Mouse (Mus musculus) forebrain, embryonic 16.5 days (tissue): ENCODE results near the gene Uroc1. TPM values are rescaled to one million over a fixed set of nuclear protein-coding genes. Genes with fewer than 3 reads are reported as not detected.

ENCODE experiments used
- ATAC-seq: fragments of 200-750 bp; cut with Nextera tagmentation; 2 replicates; pipeline ENCODE4 v1.8.0; 2017; ENCODE audit warnings: mild to moderate bottlenecking, moderate library complexity
- H3K27ac ChIP-seq: fragments of 300-500 bp; sonication (generic); 2 replicates; pipeline ENCODE4 v1.5.1; 2014; ENCODE audit warnings: low read length, control low read depth
- H3K27me3 ChIP-seq: fragments of 300-500 bp; sonication (generic); replicated peaks from 2 replicates; pipeline ENCODE4 v1.6.1; 2014; ENCODE audit warnings: low read length; ENCODE audit not compliant: control insufficient read depth, insufficient read depth
- H3K36me3 ChIP-seq: fragments of 300-500 bp; sonication (generic); 2 replicates; pipeline ENCODE4 v1.6.1; 2014; ENCODE audit not compliant: control insufficient read depth, insufficient read depth
- H3K4me1 ChIP-seq: fragments of 300-500 bp; sonication (generic); replicated peaks from 2 replicates; pipeline ENCODE4 v1.6.1; 2014; ENCODE audit warnings: low read length; ENCODE audit not compliant: control insufficient read depth, insufficient read depth
- H3K4me2 ChIP-seq: fragments of 300-500 bp; sonication (generic); 2 replicates; pipeline ENCODE4 v1.6.1; 2014; ENCODE audit warnings: mild to moderate bottlenecking, low read length, control low read depth
- H3K4me3 ChIP-seq: fragments of 300-500 bp; sonication (generic); replicated peaks from 2 replicates; pipeline ENCODE4 v1.5.1; 2014; ENCODE audit warnings: mild to moderate bottlenecking, low read length, control low read depth
- H3K9ac ChIP-seq: fragments of 300-500 bp; sonication (generic); replicated peaks from 2 replicates; pipeline ENCODE4 v1.6.1; 2014; ENCODE audit warnings: low read depth, low read length, control low read depth
- H3K9me3 ChIP-seq: fragments of 300-500 bp; sonication (generic); 2 replicates; pipeline ENCODE4 v1.6.1; 2016; ENCODE audit warnings: low read length; ENCODE audit not compliant: control insufficient read depth
- WGBS: fragments of 180-500 bp; shearing (Covaris S2); extraction: QIAGEN DNeasy Blood & Tissue Kit; methylation state at CpG from one replicate; pipeline ENCODE4 v1.1.7; 2014; 5-methylcytosine and 5-hydroxymethylcytosine counted together
- polyA plus RNA-seq: library from polyadenylated mRNA; unstranded; fragments of >200 nt; fragmentation: Nextera tagmentation; extraction: Ambion mirVana; gene quantifications from 2 replicates; pipeline ENCODE4 v1.2.1, GENCODE M21; 2015

Uroc1 gene
- polyA plus RNA-seq, result not detected in 2 replicates

GRCm38 (mm10) chr6:90332561-90333425, at the start of gene Uroc1:
TSS of gene Uroc1 (plus strand) at chr6:90333284.
- Histone ChIP-seq H3K9ac (no peak within 1 kb of the TSS), H3K4me3 (no peak within 1 kb of the TSS), H3K27me3 (no peaks in the 10 kb centered on the region), H3K27ac (no peak within 1 kb of the TSS), H3K9me3 (no peaks in the 10 kb centered on the region), H3K4me1 (peaks cover 3% of the 10 kb centered on the region), H3K36me3 (no peaks in the 10 kb centered on the region), H3K4me2 (no peak within 1 kb of the TSS)
- WGBS, result 84% methylated on average over 7 of the region's 7 CpGs
- ATAC-seq, result no peak

DNA sequence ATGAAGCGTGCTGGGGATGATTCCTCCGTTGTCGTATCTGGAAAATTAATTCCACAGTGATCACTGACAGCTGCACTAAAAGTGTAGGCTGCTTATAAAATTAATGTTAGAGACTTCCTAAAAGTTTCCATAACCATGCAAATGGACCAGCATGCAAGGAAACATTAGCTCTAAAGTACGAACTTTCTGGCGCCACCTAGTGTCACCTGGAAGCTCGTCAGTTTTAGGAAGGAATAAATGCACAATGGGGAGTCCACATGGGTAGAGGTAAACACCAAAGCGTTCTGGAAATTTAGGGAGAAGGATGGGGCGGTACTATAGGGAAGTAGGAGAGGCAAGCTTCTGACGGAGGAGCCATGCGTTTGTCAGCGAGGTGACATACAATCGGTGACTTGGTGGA, 44.8 kb upstream of the Uroc1 start:
- WGBS, result 51% methylated on average over 12 of the region's 12 CpGs
- H3K27ac ChIP-seq, result no peak overlapping the region
- ATAC-seq, result no peak
- no peak overlapping the region for H3K4me3 ChIP-seq
- H3K36me3 ChIP-seq, result no peaks in the 10 kb centered on the region
- H3K9ac ChIP-seq, result no peak overlapping the region
- no peaks in the 10 kb centered on the region for H3K9me3 ChIP-seq
- H3K4me2 ChIP-seq, result no peak overlapping the region
- no peaks in the 10 kb centered on the region for H3K27me3 ChIP-seq
- H3K4me1 ChIP-seq, result no peaks in the 10 kb centered on the region

DNA sequence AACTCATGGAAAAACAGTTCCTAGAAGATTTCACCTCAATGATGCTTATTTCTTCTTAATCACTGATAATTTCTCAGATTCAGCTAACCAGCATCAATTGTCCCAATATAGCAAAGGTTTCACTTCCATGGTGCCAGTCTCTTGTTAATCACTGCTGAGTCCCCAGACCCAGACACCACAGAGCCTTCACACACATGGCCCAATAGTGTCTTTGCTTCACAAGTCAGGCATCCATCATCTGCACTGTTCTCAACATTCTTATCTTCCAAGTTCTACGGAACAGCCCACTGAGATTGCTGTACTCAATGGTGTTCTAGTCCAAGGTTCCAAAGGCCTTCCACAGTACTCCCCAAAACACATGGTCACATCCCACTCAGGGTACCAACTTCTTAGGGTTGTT, 32.2 kb upstream of the Uroc1 start, which contains the start of gene BC048671:
BC048671 (plus strand) TSS at position 301 of the 400 bp plus-strand sequence.
- Histone ChIP-seq H3K27ac (no peak within 1 kb of the TSS), H3K36me3 (no peaks in the 10 kb centered on the region), H3K4me2 (no peak within 1 kb of the TSS), H3K4me1 (no peaks in the 10 kb centered on the region), H3K9ac (no peak within 1 kb of the TSS), H3K9me3 (no peaks in the 10 kb centered on the region), H3K4me3 (no peak within 1 kb of the TSS), H3K27me3 (no peaks in the 10 kb centered on the region)
- no peak for ATAC-seq
- 93% methylated on average over 1 of the region's 1 CpGs for WGBS

- no peak for ATAC-seq
- Histone ChIP-seq H3K4me3 (no peak overlapping the region), H3K9ac (no peak overlapping the region), H3K9me3 (0 out of 2 replicates have a peak, but pooled peaks cover 3% of the 10 kb centered on the region), H3K4me2 (no peak overlapping the region), H3K4me1 (no peaks in the 10 kb centered on the region), H3K27ac (no peak overlapping the region), H3K27me3 (no peaks in the 10 kb centered on the region), H3K36me3 (no peaks in the 10 kb centered on the region)
- 90% methylated on average over 6 of the region's 6 CpGs for WGBS
Observed at GRCm38 (mm10) chr6:90306315-90306975, 26.6 kb upstream of the Uroc1 start.

DNA sequence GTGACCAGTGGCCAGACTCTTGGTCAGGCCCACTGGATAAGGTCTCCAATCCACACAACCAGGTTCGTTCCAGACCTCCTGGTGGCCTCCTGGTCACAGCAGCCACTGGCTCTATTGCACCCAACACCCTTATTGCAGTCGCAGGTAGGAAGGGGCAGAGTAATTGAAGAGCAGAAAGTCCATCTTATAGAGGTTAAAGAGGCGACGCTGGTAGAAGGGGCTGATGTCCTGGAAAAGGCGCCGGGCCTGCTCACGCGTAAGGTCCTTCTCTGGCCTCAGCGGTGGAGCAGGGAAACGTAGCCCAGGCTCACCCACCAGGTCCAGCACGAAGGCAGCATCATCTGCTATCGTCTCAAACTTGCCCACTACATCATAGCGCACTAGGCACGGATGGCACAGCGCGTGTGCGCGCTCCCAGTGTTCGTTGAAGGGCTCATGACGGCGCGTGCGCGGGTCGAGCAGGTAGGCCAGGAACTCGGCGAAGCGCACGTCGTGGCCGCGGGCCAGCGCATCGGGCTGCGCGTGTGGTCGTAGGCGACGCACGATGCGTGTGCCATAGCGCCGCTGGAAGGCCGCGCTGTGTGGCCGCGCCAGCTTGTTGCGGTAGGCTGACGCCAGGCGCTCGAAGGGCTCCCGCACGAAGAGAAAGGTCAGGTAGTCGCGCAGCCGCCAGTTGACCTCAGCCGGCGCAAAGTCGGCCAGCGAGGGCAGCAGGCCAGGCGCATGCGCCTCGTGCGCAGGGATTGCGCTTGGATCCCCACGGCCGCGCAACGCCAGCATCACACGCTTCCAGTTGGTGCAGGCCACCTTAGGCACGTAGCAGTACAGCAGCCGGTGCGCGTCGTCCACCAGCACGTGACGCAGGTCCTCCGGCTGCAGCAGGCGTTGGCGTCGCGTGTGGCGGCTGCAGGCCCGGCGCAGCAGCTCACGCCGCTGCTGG, 24.0 kb upstream of the Uroc1 start:
- H3K4me2 ChIP-seq, result no peak overlapping the region
- H3K27me3 ChIP-seq, result no peaks in the 10 kb centered on the region
- no peak overlapping the region for H3K27ac ChIP-seq
- H3K4me1 ChIP-seq, result no peaks in the 10 kb centered on the region
- 0 out of 2 replicates have a peak, but pooled peaks cover 3% of the 10 kb centered on the region for H3K9me3 ChIP-seq
- ATAC-seq, result no peak
- no peak overlapping the region for H3K9ac ChIP-seq
- H3K4me3 ChIP-seq, result no peak overlapping the region
- H3K36me3 ChIP-seq, result no peaks in the 10 kb centered on the region
- 86% methylated on average over 87 of the region's 87 CpGs for WGBS

GRCm38 (mm10) chr6:90315961-90316360, 17.1 kb upstream of the Uroc1 start:
- ATAC-seq, result no peak
- 86% methylated on average over 5 of the region's 5 CpGs for WGBS

GRCm38 (mm10) chr6:90317510-90318258, 15.4 kb upstream of the Uroc1 start:
- no peak overlapping the region for H3K27ac ChIP-seq
- no peak overlapping the region for H3K4me3 ChIP-seq
- no peaks in the 10 kb centered on the region for H3K9me3 ChIP-seq
- H3K4me2 ChIP-seq, result no peak overlapping the region
- H3K36me3 ChIP-seq, result no peaks in the 10 kb centered on the region
- no peak for ATAC-seq
- H3K9ac ChIP-seq, result no peak overlapping the region
- whole genome bisulfite sequencing, result 80% methylated on average over 2 of the region's 2 CpGs
- no peaks in the 10 kb centered on the region for H3K4me1 ChIP-seq
- H3K27me3 ChIP-seq, result no peaks in the 10 kb centered on the region

More at GRCm38 (mm10) chr6:90315961-90316360, 17.1 kb upstream of the Uroc1 start:
- H3K27ac ChIP-seq, result no peak overlapping the region
- H3K9me3 ChIP-seq, result no peaks in the 10 kb centered on the region
- H3K27me3 ChIP-seq, result no peaks in the 10 kb centered on the region
- H3K4me1 ChIP-seq, result no peaks in the 10 kb centered on the region
- H3K4me2 ChIP-seq, result no peak overlapping the region
- no peaks in the 10 kb centered on the region for H3K36me3 ChIP-seq
- H3K9ac ChIP-seq, result no peak overlapping the region
- H3K4me3 ChIP-seq, result no peak overlapping the region

GRCm38 (mm10) chr6:90319019-90319418, 14.1 kb upstream of the Uroc1 start:
- no peak for ATAC-seq

More at GRCm38 (mm10) chr6:90319019-90319418, 14.1 kb upstream of the Uroc1 start:
- H3K4me3 ChIP-seq, result no peak overlapping the region
- H3K36me3 ChIP-seq, result no peaks in the 10 kb centered on the region
- H3K27me3 ChIP-seq, result no peaks in the 10 kb centered on the region
- H3K9ac ChIP-seq, result no peak overlapping the region
- H3K9me3 ChIP-seq, result no peaks in the 10 kb centered on the region
- no peak overlapping the region for H3K27ac ChIP-seq
- no peak overlapping the region for H3K4me2 ChIP-seq
- 95% methylated on average over 2 of the region's 2 CpGs for WGBS
- H3K4me1 ChIP-seq, result no peaks in the 10 kb centered on the region
